Mouse (Mus musculus): ENCODE results near the gene 2410131K14Rik.

- TF ChIP-seq GATA1 (IDR thresholded peaks at IDR 0.05; ENCODE audit: low read length), result no peak
- no peak for TF ChIP-seq TAL1 (IDR thresholded peaks at IDR 0.05; ENCODE audit: low read length)
These were observed 2.4 kb downstream of the 2410131K14Rik start for GRCm38 (mm10) chr5:118247378-118247777.
